Mouse (Mus musculus) heart, adult 2 months (tissue): ENCODE data around the gene Gm4302. TPM values are rescaled to one million over a fixed set of nuclear protein-coding genes. Genes with fewer than 3 reads are reported as not detected.
"Not testable (repeated sequence)": the region's sequence is repeated elsewhere in the genome, so short reads cannot be mapped to it uniquely, and the experiment has no call there.

Source experiments
- DNase-seq, 2 experiments: peaks; one replicate each; pipeline ENCODE4 v3.0.0; 2021
- H3K27ac ChIP-seq: fragments of 200-600 bp; 2 replicates; pipeline ENCODE4 v1.8.1; 2022
- H3K27me3 ChIP-seq: fragments of 200-500 bp; 2 replicates; pipeline ENCODE4 v1.6.1; 2012; ENCODE audit warnings: mild to moderate bottlenecking, low read length, inconsistent platforms, mixed read lengths; ENCODE audit not compliant: control insufficient read depth, insufficient read depth
- H3K36me3 ChIP-seq: fragments of 200-500 bp; 2 replicates; pipeline ENCODE4 v1.6.1; 2012; ENCODE audit warnings: low read length, inconsistent platforms; ENCODE audit not compliant: control insufficient read depth, insufficient read depth
- H3K4me1 ChIP-seq: fragments of 200-500 bp; 2 replicates; pipeline ENCODE4 v1.6.1; 2011; ENCODE audit warnings: low read length; ENCODE audit not compliant: control insufficient read depth, insufficient read depth
- H3K4me3 ChIP-seq: fragments of 200-600 bp; 2 replicates; pipeline ENCODE4 v1.8.1; 2022
- H3K79me2 ChIP-seq: fragments of 200-500 bp; replicated peaks from 2 replicates; pipeline ENCODE4 v1.6.1; 2012; ENCODE audit warnings: mild to moderate bottlenecking, inconsistent platforms, low read length, moderate library complexity, mixed read lengths; ENCODE audit not compliant: control insufficient read depth, insufficient read depth
- H3K9ac ChIP-seq: fragments of 200-500 bp; 2 replicates; pipeline ENCODE4 v1.6.1; 2012; ENCODE audit warnings: low read depth, mild to moderate bottlenecking, control low read depth, inconsistent platforms, low read length, mixed read lengths
- CTCF ChIP-seq: fragments of 200-600 bp; IDR thresholded peaks from 2 replicates; pipeline ENCODE4 v1.8.1; 2022; ENCODE audit warnings: antibody characterized with exemption, mild to moderate bottlenecking, moderate library complexity
- EP300 ChIP-seq: fragments of 200-500 bp; IDR thresholded peaks from 2 replicates; pipeline ENCODE4 v1.6.1; 2011; ENCODE audit warnings: low read depth, low read length, control low read depth; ENCODE audit not compliant: insufficient read depth
- POLR2A ChIP-seq: fragments of 200-500 bp; IDR thresholded peaks from 2 replicates; pipeline ENCODE4 v1.6.1; 2011; ENCODE audit warnings: mild to moderate bottlenecking, low read depth, low read length, control low read depth; ENCODE audit not compliant: insufficient read depth
- whole genome bisulfite sequencing: fragments of 180-500 bp; shearing (Covaris S2); methylation state at CpG from one replicate; pipeline ENCODE4 v1.1.7; 2018; 5-methylcytosine and 5-hydroxymethylcytosine counted together
- intact Hi-C: fragments of 180-260 bp; cut with DNase I; formaldehyde crosslinking; loops from one replicate; pipeline ENCODE4 v1.15.1; 2025
- long read RNA-seq: library from polyadenylated mRNA; stranded (forward); transcript quantifications from one replicate; pipeline ENCODE4 v2.0.0, GENCODE M21; 2021
- polyA plus RNA-seq: library from polyadenylated mRNA; depleted of rRNA; stranded (reverse); fragments of >200 nt; gene quantifications from 2 replicates; pipeline ENCODE4 v1.2.3, GENCODE M21; 2012; rRNA removed
- total RNA-seq, 2 experiments: library from RNA; stranded (reverse); gene quantifications; 2 replicates each; pipeline ENCODE4 v1.2.3; 2021

Gene Gm4302
- total RNA-seq (not detected), polyA plus RNA-seq (not detected in 2 replicates)
- long read RNA-seq = 0 reads

DNA sequence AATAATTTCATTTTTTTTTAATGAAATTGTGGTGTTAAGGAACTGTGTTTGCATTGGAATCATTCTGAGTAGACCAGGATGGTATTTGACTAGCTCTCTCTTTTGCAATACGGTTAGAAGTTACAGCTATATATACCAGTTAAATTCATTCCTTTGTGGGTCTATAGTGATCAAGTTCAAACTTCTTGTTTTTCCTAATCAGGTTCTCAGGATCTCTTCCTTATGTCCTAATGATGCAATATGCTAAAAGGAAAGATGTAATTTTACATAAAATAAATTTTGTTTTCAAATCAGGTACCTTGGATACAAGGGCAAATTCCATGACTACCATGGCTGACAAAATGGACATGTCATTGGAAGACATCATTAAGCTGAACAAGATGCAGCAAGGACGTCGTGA is at the start of gene Gm4302:
Gm4302 (plus strand) TSS at position 301 of the 400 bp plus-strand sequence.
- H3K4me1 ChIP-seq, DNase-seq, intact Hi-C loops, H3K36me3 ChIP-seq, H3K9ac ChIP-seq, H3K79me2 ChIP-seq, H3K4me3 ChIP-seq, H3K27me3 ChIP-seq, H3K27ac ChIP-seq: not testable (repeated sequence)
- WGBS = no CpG with 5 or more reads among the region's 3 CpGs

DNA sequence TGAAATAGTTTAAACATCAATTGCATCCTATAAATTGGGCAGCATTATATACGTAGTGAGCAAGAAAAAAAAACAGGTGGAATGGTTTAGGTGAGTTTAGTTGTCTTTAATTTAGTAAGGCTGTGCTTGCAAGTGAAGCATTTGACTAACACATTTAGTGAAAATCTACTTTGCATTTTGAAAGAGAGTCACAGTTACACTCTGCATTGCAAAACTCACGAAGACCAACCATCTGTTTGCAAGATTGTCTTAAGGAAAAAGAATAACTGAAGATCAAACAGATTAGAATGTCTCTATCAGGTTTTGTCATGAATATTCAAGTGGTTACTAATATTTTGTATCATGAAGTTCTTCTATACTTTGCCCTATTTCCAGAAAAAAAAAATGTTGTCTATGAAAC is 44.5 kb upstream of the Gm4302 start:
- Histone ChIP-seq H3K9ac (no peak overlapping the region), H3K27ac (no peak overlapping the region), H3K36me3 (no peaks in the 10 kb centered on the region), H3K27me3 (no peaks in the 10 kb centered on the region), H3K4me3 (no peak overlapping the region), H3K4me1 (no peaks in the 10 kb centered on the region), H3K79me2 (no peaks in the 10 kb centered on the region)
- 80% methylated on average over 2 of the region's 2 CpGs for WGBS
- no peak for TF ChIP-seq EP300
- TF ChIP-seq POLR2A = no peak
- no peak for TF ChIP-seq CTCF
- intact Hi-C loops = no loop called here
- no peak for DNase-seq

DNA sequence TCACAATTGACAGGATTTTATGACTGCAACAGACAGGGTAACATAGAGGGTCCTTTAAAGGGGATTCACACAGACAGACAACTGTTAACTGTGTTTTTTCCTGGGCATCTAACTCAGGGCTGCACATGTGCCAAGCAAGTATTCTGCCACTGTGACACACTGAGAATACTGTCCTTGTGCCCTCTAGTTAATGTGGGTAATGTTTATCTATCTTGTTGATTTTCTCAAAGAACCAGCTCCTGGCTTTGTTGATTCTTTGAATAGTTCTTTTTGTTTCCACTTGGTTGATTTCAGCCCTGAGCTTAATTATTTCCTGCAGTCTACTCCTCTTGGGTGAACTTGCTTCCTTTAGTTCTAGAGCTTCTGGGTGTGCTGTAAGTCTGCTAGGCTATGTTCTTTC is 40.5 kb upstream of the Gm4302 start:
- H3K9ac ChIP-seq, H3K36me3 ChIP-seq, H3K27ac ChIP-seq, DNase-seq, intact Hi-C loops, H3K4me3 ChIP-seq, H3K4me1 ChIP-seq, H3K27me3 ChIP-seq, H3K79me2 ChIP-seq: not testable (repeated sequence)

DNA sequence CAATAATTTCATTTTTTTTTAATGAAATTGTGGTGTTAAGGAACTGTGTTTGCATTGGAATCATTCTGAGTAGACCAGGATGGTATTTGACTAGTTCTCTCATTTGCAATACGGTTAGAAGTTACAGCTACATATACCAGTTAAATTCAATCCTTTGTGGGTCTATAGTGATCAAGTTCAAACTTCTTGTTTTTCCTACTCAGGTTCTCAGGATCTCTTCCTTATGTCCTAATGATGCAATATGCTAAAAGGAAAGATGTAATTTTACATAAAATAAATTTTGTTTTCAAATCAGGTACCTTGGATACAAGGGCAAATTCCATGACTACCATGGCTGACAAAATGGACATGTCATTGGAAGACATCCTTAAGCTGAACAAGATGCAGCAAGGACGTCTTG is 5.3 kb upstream of the Gm4302 start, which contains the start of gene Gm4301:
Gm4301 (plus strand) TSS at position 301 of the 400 bp plus-strand sequence.
- intact Hi-C loops, H3K4me1 ChIP-seq, H3K27ac ChIP-seq, H3K79me2 ChIP-seq, H3K4me3 ChIP-seq, H3K27me3 ChIP-seq, DNase-seq, H3K36me3 ChIP-seq, H3K9ac ChIP-seq: not testable (repeated sequence)
- no CpG with 5 or more reads among the region's 2 CpGs for WGBS

DNA sequence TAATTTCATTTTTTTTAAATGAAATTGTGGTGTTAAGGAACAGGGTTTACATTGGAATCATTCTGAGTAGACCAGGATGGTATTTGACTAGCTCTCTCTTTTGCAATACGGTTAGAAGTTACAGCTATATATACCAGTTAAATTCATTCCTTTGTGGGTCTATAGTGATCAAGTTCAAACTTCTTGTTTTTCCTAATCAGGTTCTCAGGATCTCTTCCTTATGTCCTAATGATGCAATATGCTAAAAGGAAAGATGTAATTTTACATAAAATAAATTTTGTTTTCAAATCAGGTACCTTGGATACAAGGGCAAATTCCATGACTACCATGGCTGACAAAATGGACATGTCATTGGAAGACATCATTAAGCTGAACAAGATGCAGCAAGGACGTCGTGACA is 5.0 kb downstream of the Gm4302 start, which contains the start of gene Gm4303:
Gm4303 (plus strand) TSS at position 301 of the 400 bp plus-strand sequence.
- H3K36me3 ChIP-seq, H3K79me2 ChIP-seq, DNase-seq, H3K4me1 ChIP-seq, H3K4me3 ChIP-seq, intact Hi-C loops, H3K9ac ChIP-seq, H3K27me3 ChIP-seq, H3K27ac ChIP-seq: not testable (repeated sequence)
- no CpG with 5 or more reads among the region's 3 CpGs for WGBS

DNA sequence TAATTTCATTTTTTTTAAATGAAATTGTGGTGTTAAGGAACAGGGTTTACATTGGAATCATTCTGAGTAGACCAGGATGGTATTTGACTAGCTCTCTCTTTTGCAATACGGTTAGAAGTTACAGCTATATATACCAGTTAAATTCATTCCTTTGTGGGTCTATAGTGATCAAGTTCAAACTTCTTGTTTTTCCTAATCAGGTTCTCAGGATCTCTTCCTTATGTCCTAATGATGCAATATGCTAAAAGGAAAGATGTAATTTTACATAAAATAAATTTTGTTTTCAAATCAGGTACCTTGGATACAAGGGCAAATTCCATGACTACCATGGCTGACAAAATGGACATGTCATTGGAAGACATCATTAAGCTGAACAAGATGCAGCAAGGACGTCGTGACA is 10.2 kb downstream of the Gm4302 start, which contains the start of gene Gm4305:
Gm4305 (plus strand) TSS at position 301 of the 400 bp plus-strand sequence.
- no CpG with 5 or more reads among the region's 3 CpGs for WGBS
- DNase-seq, H3K36me3 ChIP-seq, H3K79me2 ChIP-seq, H3K4me3 ChIP-seq, H3K27ac ChIP-seq, H3K27me3 ChIP-seq, H3K9ac ChIP-seq, H3K4me1 ChIP-seq, intact Hi-C loops: not testable (repeated sequence)

DNA sequence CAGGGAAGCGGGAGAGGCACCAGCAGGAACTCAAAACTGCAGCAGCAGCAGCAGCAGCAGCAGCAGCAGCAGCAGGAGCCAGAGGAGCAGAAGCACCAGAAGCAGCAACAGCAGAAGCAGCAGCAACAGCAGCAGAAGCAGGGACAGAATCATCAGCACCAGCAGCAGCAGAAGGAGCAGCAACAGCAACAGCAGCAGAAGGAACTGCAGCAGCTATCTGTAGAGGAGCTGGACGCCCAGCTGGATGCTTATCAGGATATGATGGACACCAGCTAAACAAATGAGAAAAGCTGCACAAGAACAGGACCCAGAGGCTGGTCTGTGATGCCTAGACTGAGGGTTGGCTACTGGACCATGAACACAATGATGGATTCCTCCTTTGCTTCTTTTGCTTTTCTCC is 16.2 kb downstream of the Gm4302 start:
- DNase-seq = peak; percentile 12 to 33

DNA sequence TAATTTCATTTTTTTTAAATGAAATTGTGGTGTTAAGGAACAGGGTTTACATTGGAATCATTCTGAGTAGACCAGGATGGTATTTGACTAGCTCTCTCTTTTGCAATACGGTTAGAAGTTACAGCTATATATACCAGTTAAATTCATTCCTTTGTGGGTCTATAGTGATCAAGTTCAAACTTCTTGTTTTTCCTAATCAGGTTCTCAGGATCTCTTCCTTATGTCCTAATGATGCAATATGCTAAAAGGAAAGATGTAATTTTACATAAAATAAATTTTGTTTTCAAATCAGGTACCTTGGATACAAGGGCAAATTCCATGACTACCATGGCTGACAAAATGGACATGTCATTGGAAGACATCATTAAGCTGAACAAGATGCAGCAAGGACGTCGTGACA is 20.4 kb downstream of the Gm4302 start, which contains the start of gene Gm4307:
Gm4307 (plus strand) TSS at position 301 of the 400 bp plus-strand sequence.
- H3K9ac ChIP-seq, H3K4me1 ChIP-seq, DNase-seq, intact Hi-C loops, H3K36me3 ChIP-seq, H3K4me3 ChIP-seq, H3K27ac ChIP-seq, H3K79me2 ChIP-seq, H3K27me3 ChIP-seq: not testable (repeated sequence)
- WGBS = no CpG with 5 or more reads among the region's 3 CpGs

More for the DNA sequence above, 16.2 kb downstream of the Gm4302 start:
- H3K27ac ChIP-seq, H3K4me1 ChIP-seq, intact Hi-C loops, H3K27me3 ChIP-seq, H3K9ac ChIP-seq, H3K36me3 ChIP-seq, H3K79me2 ChIP-seq, H3K4me3 ChIP-seq: not testable (repeated sequence)
- 44% methylated on average over 2 of the region's 2 CpGs for WGBS

DNA sequence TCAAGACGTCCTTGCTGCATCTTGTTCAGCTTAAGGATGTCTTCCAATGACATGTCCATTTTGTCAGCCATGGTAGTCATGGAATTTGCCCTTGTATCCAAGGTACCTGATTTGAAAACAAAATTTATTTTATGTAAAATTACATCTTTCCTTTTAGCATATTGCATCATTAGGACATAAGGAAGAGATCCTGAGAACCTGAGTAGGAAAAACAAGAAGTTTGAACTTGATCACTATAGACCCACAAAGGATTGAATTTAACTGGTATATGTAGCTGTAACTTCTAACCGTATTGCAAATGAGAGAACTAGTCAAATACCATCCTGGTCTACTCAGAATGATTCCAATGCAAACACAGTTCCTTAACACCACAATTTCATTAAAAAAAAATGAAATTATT is 41.8 kb downstream of the Gm4302 start, which contains the start of gene Gm4312:
Gm4312 (minus strand) TSS at position 101 of the 400 bp plus-strand sequence.
- H3K36me3 ChIP-seq, H3K4me3 ChIP-seq, H3K4me1 ChIP-seq, DNase-seq, H3K27ac ChIP-seq, H3K79me2 ChIP-seq, H3K27me3 ChIP-seq, intact Hi-C loops, H3K9ac ChIP-seq: not testable (repeated sequence)
- no CpG with 5 or more reads among the region's 2 CpGs for whole genome bisulfite sequencing
